Mouse (Mus musculus) CD4-positive, CD25-positive, alpha-beta regulatory T cell, adult 2 months (primary cell): ENCODE results near the gene Abcg4.
"Not testable (repeated sequence)": the region's sequence is repeated elsewhere in the genome, so short reads cannot be mapped to it uniquely, and the experiment has no call there.

Experiments
- DNase-seq: peaks from one replicate; pipeline ENCODE4 v3.0.0-alpha.2; 2012; ENCODE audit warnings: low read depth, low spot score

Abcg4 gene

DNA sequence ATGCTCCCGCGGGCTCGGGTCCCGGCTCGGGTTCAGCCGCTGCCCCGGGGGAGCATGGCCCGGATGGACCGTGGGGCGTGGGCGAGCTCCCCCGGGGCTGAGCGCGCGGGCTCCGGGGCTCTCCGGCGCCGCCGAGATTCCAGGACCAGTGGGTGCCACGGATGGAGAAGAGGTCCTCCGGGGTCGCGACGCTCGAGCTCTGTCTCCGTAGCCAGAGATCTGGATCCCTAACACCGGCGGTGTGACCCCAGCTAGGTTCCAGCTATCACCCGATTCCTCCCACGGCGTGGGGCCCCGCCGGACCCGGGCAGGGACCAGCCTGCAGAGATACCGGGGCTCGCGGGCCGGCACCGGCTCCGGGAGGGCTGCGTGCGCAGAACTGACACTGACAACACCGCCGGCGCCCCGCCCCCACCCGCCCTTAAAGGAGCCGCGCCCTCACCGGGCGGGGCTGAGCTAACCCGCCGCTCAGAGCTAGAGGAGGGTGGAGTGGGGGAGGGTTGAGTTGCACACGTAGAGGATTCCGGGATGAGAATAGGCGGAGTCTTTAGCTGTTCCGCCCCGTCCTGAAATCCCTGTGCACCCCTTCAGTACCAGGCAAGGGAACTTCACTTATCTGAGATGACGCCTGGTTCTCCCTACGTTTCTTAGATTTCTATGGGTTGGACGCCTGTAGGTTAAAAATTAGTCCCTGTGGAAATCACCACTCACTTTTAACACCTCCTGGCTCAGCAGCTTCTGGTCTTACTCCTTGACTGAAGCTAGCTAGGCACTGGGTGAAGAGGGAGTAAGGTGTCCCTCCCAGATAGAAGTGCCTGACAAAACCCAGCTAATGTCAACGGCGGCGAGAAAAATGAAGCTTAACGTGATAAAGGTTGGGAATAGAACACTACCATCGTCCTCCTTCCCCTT lies 31.7 kb upstream of the Abcg4 start, which contains the start of gene C2cd2l:
Gene C2cd2l, minus strand, starts transcription at position 399 of the 912 bp plus-strand sequence.
- DNase-seq: peak; percentile 92

GRCm38 (mm10) chr9:44319105-44319886 lies 30.9 kb upstream of the Abcg4 start:
- peak; percentile 52 for DNase-seq

DNA sequence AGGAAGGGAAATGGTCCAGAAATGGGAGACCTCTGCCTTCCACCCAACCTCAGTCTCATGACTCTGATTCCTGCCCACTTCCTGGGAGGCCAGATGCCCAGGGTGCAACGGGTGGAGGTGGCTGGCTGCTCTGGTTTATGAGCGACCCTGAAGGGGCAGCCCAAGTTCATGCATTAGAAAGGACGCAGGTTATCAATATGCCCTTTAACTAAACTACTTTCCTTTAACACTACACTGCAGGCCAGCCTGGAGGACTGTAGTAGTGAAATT lies 30.3 kb upstream of the Abcg4 start:
- DNase-seq: no peak

GRCm38 (mm10) chr9:44318076-44318825 lies 29.8 kb upstream of the Abcg4 start:
- DNase-seq: no peak

GRCm38 (mm10) chr9:44317452-44317851 lies 29.0 kb upstream of the Abcg4 start:
- DNase-seq: no peak

GRCm38 (mm10) chr9:44314910-44315309 lies 26.5 kb upstream of the Abcg4 start:
- DNase-seq: no peak

GRCm38 (mm10) chr9:44314257-44314547 lies 25.8 kb upstream of the Abcg4 start:
- no peak for DNase-seq

DNA sequence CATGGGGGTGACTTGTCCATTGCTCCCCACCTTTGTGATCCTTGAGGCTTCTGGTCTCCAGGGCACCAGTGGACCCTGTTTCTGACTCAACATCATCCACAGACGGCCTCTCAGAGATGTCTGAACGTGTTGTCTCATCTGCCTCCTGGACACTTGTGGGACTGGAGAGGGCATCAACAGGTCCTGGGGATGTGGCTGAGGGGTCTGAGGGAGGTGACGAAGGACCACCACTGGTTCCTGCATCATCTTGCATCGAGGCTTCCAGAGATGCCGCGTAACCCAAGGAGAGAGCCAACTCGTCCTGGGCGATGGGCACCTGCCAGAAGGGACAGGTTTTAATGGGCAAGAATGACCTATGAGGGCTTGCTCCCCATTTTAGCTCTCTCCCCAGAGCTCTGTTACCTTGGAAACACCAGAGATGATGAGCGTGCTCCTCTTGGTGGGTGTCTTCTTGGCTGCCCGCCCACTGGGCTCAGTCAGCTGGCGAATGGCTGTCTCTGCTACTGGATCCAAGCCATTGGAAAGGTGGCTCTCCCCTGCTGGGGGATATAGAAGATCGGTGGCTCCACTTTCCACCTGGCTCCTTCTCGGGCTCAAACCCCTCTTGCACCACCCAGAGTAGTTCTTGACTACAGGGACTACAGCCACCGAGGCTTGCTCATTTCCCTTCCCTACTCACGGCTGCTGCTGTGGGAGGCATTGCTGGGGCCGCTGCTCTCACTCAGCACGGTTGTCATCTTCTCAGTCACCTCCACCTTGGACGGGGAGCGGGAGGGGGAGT lies 25.3 kb upstream of the Abcg4 start:
- no peak for DNase-seq

- no peak for DNase-seq
Measured at GRCm38 (mm10) chr9:44311136-44312134, 23.0 kb upstream of the Abcg4 start.

GRCm38 (mm10) chr9:44310750-44311135 lies 22.3 kb upstream of the Abcg4 start:
- no peak for DNase-seq

DNA sequence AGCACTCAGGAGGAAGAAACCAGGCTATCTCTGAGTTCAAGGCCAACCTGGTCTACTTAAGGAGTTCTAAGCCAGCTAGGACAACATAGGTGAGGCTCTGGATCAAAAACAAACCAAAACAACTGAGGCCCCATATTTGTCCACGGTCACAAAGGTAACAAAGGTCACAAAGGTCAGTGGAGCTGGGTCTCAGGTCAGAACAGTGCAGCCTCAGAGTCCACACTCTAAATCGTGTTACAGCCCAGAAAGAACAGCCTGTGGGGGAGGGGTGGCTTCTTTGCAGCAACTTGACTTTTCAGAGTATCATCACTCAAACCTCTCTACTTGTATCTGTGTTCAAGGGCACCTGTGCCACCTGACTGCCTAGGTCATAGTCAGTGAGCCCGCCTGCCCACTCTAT lies 21.3 kb upstream of the Abcg4 start:
- no peak for DNase-seq

GRCm38 (mm10) chr9:44307248-44307647 lies 18.8 kb upstream of the Abcg4 start:
- DNase-seq: no peak

DNA sequence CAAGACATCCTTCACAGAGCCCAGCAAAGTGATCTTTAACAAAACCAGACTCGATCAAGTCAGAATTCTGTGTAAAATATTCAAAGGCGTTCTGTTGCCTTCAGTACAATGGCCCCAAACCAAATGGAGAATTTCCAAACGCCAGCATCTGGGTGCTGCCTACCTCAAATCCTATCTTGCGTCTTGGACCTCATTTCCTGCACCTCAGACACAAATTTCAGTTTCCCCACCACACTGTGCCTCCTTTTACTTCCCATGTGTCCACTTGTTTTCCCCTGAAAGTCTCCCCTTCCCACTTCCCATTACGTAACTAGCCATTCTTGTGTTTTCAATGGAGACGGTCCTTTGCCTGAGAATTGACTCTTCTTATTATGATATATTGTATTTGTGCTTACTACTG lies 18.1 kb upstream of the Abcg4 start:
- DNase-seq: no peak

DNA sequence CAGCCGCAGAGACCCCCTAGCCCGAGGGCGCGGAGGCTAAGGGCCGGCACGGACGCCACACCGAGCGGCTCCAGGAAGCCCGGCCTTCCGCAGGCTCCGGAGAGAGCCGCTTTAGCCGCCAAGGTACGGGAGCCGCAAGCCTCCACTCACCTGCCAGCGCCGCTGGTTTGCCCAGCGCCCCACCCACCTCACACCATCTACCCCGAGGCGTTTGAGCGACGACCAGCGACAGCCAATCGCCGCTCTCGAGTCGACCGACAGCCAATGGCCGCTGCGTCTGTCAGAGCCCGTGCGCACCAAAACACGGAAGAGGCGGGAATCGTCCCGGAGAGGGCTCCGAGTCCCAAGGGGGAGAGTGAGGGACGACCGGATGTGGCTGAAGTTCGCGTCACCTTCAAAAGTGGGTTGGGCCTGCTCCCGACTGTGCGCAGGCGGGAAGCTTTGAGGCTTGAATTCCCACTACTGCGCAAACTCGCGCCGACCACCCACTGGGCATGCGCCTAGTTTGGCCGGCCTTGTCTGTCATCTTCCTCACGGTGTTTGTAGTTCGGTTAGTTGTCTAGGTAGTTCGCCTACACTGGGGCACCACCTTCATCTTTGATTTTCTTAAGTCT lies 17.2 kb upstream of the Abcg4 start, which contains the start of gene Hinfp:
Gene Hinfp, minus strand, starts transcription at position 206 of the 614 bp plus-strand sequence.
- peak; percentile 99 for DNase-seq

- not testable (repeated sequence) for DNase-seq
Measured at GRCm38 (mm10) chr9:44300001-44300400, 11.6 kb upstream of the Abcg4 start.

GRCm38 (mm10) chr9:44292490-44292889 lies 4.1 kb upstream of the Abcg4 start:
- peak; percentile 80 for DNase-seq

GRCm38 (mm10) chr9:44288959-44289291 lies 510 bp upstream of the Abcg4 start:
- no peak for DNase-seq

DNA sequence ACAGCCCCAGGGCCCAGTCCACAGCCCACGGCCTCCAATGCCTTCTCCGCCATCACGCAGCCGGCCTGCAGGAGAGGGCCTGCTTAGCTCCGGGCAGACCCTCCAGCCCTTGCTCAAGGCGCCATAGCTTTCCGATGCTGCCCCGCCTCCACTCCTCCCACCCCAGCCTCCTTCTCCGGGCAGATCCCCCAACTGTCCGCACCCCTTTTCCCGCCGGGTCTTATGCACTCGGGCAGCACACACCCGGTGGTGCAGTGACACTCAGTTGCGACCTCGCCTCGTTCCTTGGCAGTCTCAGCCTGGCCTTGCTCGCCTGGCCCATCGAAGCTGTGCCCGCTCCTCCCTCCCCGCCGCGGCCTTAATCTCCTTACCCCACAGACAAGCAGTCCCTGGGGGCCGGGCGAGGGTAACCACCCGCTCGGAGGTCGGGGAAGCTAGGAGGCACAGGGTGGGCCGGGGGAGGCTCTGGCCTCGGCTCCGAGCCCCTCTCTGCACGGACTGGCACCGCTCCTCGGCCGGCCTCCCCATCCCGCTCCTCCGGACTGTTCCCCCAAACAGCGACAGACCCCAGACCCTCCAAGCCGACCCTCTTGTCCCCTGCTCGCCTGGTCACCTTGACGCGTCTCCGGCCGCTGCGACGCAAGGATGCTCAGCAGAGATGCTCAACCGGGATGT lies 877 bp downstream of the Abcg4 start:
- DNase-seq: peak; percentile 34

DNA sequence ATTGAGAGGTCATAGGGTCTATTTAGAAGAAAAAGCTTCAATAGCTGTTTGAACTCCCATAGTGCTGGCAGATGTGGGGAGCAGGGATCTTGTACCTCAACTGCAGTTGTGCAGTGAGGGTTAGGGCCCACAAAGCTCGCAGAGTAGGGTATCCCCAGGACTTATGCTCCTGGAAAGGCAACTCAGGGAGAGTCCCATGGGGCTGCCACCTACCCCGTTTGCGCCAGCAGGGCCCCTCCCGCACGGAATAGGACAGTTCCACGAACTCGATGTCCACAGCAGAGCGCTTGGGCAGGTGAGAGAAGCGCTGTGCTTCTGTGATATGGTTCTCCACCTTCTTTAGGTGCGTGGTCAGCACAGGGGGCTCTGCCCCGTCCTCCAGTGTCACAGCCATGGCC lies 1.4 kb downstream of the Abcg4 start:
- DNase-seq: no peak
